Mouse (Mus musculus) midbrain, embryonic 15.5 days (tissue): ENCODE measurements around the gene Emp1. TPM values are rescaled to one million over a fixed set of nuclear protein-coding genes. Genes with fewer than 3 reads are reported as not detected.

Source experiments
- ATAC-seq: fragments of 200-750 bp; cut with Nextera tagmentation; replicated peaks from 2 replicates; pipeline ENCODE4 v1.8.0; 2017; ENCODE audit warnings: moderate TSS enrichment
- H3K27ac ChIP-seq: fragments of 300-500 bp; sonication (generic); 2 replicates; pipeline ENCODE4 v1.5.1; 2015; ENCODE audit warnings: mild to moderate bottlenecking, inconsistent platforms
- H3K27me3 ChIP-seq: fragments of 300-500 bp; sonication (generic); replicated peaks from 2 replicates; pipeline ENCODE4 v1.6.1; 2015; ENCODE audit warnings: inconsistent platforms
- H3K36me3 ChIP-seq: fragments of 300-500 bp; sonication (generic); replicated peaks from 2 replicates; pipeline ENCODE4 v1.6.1; 2015; ENCODE audit warnings: inconsistent platforms
- H3K4me1 ChIP-seq: fragments of 300-500 bp; sonication (generic); 2 replicates; pipeline ENCODE4 v1.6.1; 2015; ENCODE audit warnings: inconsistent platforms
- H3K4me2 ChIP-seq: fragments of 300-500 bp; sonication (generic); 2 replicates; pipeline ENCODE4 v1.6.1; 2015; ENCODE audit warnings: inconsistent platforms, mild to moderate bottlenecking, moderate library complexity
- H3K4me3 ChIP-seq: fragments of 300-500 bp; sonication (generic); 2 replicates; pipeline ENCODE4 v1.5.1; 2015; ENCODE audit warnings: mild to moderate bottlenecking, inconsistent platforms
- H3K9ac ChIP-seq: fragments of 300-500 bp; sonication (generic); 2 replicates; pipeline ENCODE4 v1.6.1; 2015; ENCODE audit warnings: mild to moderate bottlenecking, inconsistent platforms
- H3K9me3 ChIP-seq: fragments of 300-500 bp; sonication (generic); 2 replicates; pipeline ENCODE4 v1.6.1; 2016; ENCODE audit warnings: inconsistent platforms
- WGBS: fragments of 180-500 bp; shearing (Covaris S2); methylation state at CpG from one replicate; pipeline ENCODE4 v1.1.7; 2015; ENCODE audit warnings: mixed read lengths; 5-methylcytosine and 5-hydroxymethylcytosine counted together
- polyA plus RNA-seq: library from polyadenylated mRNA; unstranded; fragments of >200 nt; fragmentation: Nextera tagmentation; extraction: Ambion mirVana; gene quantifications from 2 replicates; pipeline ENCODE4 v1.2.1, GENCODE M21; 2015

Emp1 gene
- polyA plus RNA-seq, result 7.3 and 7.6 TPM in 2 replicates

DNA sequence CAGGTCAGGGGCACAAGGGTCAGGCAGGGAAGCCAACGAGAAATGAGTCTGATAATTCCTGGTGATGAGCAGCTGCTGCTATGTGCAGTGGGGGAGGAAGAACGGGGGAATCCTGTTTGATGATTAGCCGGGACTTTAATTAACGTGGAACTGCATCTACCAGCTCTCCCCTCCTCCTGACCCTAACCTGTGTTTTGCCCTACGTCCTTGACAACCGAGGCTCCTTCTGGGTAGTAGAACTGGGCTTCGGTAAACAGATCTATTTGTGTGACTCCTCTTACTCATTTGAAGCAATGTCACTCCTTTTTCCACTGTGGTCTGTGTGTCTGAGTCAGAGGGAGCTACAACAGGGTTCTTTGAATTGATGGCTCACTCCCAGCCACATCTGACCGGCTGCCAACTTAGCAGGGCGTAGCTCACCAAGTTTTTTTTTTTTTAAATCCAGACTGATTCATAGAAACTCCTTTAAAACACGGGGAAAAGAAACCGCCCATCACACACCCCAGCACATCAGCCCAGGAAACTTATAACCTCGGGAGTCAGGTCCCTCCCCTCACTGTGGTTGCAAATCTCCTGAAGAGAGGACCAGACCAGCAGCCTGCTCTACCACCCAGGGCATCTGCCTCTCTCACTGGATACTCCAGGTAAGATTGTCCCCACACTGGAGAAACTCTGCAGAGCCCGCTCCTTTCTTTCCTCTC lies at the start of gene Emp1:
Gene Emp1, plus strand, starts transcription at position 87 of the 701 bp plus-strand sequence.
- 36% methylated on average over 13 of the region's 13 CpGs for WGBS
- Histone ChIP-seq H3K4me3 (0 out of 2 replicates have a peak within 1 kb of the TSS, but pooled peaks have one; percentile 2), H3K9ac (no peak within 1 kb of the TSS), H3K27me3 (no peaks in the 10 kb centered on the region), H3K27ac (no peak within 1 kb of the TSS; the same call in 1 of the 2 replicates), H3K36me3 (no peaks in the 10 kb centered on the region), H3K4me1 (peaks cover 9% of the 10 kb centered on the region; the same call in 1 of the 2 replicates), H3K9me3 (no peaks in the 10 kb centered on the region), H3K4me2 (0 out of 2 replicates have a peak within 1 kb of the TSS, but pooled peaks have one; percentile 9)
- 0 out of 2 replicates have a peak, but pooled peaks have one; percentile 24 for ATAC-seq

DNA sequence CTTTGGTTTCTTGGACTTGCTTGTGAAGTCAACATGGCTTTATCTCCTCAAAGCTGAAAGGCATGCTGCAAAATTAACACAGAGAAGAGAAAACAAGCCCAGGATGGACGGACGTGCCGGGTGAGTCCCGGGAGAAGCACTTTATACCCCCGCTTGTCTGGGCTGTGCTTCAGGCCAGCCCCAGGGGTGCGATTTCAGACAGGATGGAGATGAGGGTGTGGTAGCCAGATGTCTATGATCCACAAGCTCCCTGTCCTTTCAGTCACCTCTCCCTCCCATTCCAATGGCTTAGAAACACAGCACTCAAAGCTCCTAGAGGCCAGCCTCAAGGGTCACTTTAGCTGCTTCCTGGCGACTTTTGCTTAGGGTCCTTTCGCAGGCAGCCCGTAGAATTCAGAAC lies 48.4 kb upstream of the Emp1 start:
- ATAC-seq, result no peak
- H3K4me3 ChIP-seq, result no peak overlapping the region
- H3K9ac ChIP-seq, result no peak overlapping the region
- no peak overlapping the region for H3K4me2 ChIP-seq
- no peaks in the 10 kb centered on the region for H3K36me3 ChIP-seq
- 79% methylated on average over 9 of the region's 9 CpGs for WGBS
- no peaks in the 10 kb centered on the region for H3K27me3 ChIP-seq
- H3K9me3 ChIP-seq, result no peaks in the 10 kb centered on the region
- no peaks in the 10 kb centered on the region for H3K4me1 ChIP-seq
- H3K27ac ChIP-seq, result no peak overlapping the region

DNA sequence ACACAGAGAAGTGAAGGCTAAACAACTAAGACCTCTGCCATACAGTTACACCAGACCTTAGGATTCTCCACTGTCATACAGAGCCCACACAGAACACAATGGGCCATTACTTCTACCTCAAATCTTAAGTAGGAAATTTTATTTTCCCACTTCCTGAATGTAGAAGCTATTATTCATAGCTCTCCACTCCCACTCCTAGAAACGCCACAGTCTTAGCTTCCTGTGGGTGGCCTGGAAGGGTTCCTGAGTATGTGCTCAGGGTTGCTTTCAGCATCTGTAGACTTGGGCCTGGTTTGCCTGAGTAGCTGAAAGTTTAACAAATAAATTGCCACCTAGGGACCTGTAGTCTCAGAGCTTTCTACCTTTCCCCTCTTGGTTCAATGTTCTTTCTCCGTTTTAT lies 46.2 kb upstream of the Emp1 start:
- no peaks in the 10 kb centered on the region for H3K27me3 ChIP-seq
- ATAC-seq, result no peak

DNA sequence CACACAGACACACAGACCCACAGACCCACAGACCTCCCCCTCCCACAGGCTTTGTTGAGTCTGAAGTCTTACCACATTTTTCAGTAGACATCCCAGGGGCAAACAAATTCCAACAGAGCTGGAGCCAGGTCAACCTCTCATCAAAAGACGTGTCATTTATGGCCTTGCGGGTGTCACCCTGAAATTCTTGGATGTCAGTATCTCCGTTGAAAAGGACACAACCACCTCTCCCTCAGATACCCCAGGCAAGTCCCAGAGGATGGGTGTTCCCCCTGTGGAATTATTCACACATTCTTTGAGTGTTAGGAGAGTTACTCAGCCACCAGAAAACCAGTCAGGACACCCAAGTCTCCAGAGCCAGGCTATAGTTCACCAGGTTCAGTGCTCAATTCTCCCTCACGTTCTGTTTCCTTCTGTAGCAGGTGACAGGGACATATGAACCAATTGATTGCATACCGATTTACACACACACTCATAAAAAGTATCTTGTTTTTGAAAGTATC lies 42.9 kb upstream of the Emp1 start:
- H3K36me3 ChIP-seq, result no peaks in the 10 kb centered on the region
- H3K27me3 ChIP-seq, result no peaks in the 10 kb centered on the region
- H3K27ac ChIP-seq, result no peak overlapping the region
- H3K9ac ChIP-seq, result no peak overlapping the region
- no peaks in the 10 kb centered on the region for H3K9me3 ChIP-seq
- peaks cover 7% of the 10 kb centered on the region; the same call in 1 of the 2 replicates for H3K4me1 ChIP-seq
- 89% methylated on average over 5 of the region's 5 CpGs for WGBS
- no peak overlapping the region for H3K4me2 ChIP-seq
- ATAC-seq, result no peak
- H3K4me3 ChIP-seq, result no peak overlapping the region

More for the DNA sequence above, 46.2 kb upstream of the Emp1 start:
- Histone ChIP-seq H3K9me3 (no peaks in the 10 kb centered on the region), H3K36me3 (no peaks in the 10 kb centered on the region), H3K27ac (no peak overlapping the region), H3K4me2 (no peak overlapping the region), H3K4me3 (no peak overlapping the region), H3K4me1 (no peaks in the 10 kb centered on the region), H3K9ac (no peak overlapping the region)
- 83% methylated on average over 2 of the region's 2 CpGs for WGBS

DNA sequence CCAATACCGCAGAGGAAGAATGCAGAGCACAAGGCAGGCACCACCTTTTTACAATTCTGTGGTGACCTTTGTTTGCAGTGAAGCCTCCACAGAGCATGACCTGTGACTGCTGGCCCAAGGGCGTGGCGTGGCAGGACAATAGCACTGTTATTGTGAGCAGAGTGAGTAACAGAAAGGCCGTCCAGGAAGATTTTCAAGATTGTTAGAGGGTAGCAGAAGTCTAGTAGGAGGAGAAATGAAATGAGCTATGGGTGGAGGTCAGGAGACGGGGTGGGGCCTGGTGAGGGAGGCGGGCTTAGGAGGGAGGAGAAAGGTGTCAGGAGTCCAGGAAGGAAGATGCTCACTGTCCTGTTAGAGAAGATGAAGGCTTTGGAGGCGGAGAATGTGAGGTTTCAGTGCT lies 39.6 kb upstream of the Emp1 start:
- 77% methylated on average over 7 of the region's 7 CpGs for WGBS
- H3K36me3 ChIP-seq, result no peaks in the 10 kb centered on the region
- no peaks in the 10 kb centered on the region for H3K9me3 ChIP-seq
- H3K27me3 ChIP-seq, result no peaks in the 10 kb centered on the region
- no peak overlapping the region for H3K4me2 ChIP-seq
- no peak overlapping the region for H3K4me3 ChIP-seq
- no peak for ATAC-seq
- peaks cover 7% of the 10 kb centered on the region; the same call in 1 of the 2 replicates for H3K4me1 ChIP-seq
- H3K27ac ChIP-seq, result no peak overlapping the region
- no peak overlapping the region for H3K9ac ChIP-seq

DNA sequence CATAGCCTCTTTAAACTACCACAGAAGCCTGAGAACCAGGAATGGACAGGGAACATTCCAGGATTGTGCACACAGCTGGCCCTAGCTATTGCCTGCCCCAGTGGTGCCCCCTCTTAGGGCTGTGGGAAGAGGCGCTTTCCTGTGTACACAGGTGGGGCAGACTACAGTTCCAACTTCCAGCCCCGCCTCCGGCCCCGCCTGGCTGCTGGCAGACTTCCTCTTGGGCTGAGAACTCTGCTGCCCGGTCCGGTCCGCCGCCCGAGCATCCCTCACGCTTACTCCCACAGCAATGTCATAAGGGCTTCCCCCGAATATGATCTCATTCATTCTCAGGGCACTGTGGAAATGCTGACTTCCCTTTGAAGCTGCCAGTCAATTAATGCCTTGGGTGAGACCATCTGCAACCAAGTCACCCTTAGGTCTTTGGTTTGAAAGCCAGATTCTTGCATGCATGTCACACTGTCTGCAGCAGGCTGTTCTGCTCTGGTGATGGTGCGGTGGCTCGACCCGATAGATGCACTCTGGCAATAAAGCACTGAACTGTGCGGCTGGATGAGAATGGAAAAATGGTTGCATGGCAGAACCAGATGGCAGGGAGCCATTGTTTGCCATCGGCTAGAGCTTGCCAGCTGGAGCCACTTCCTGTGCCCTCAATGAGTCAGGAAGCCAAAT lies 38.9 kb upstream of the Emp1 start:
- Histone ChIP-seq H3K4me2 (no peak overlapping the region), H3K9ac (no peak overlapping the region), H3K27me3 (no peaks in the 10 kb centered on the region), H3K36me3 (no peaks in the 10 kb centered on the region), H3K27ac (no peak overlapping the region), H3K4me3 (no peak overlapping the region), H3K4me1 (peaks cover 7% of the 10 kb centered on the region; the same call in 1 of the 2 replicates), H3K9me3 (no peaks in the 10 kb centered on the region)
- WGBS, result 47% methylated on average over 16 of the region's 16 CpGs
- 0 out of 2 replicates have a peak, but pooled peaks have one; percentile 4 for ATAC-seq

DNA sequence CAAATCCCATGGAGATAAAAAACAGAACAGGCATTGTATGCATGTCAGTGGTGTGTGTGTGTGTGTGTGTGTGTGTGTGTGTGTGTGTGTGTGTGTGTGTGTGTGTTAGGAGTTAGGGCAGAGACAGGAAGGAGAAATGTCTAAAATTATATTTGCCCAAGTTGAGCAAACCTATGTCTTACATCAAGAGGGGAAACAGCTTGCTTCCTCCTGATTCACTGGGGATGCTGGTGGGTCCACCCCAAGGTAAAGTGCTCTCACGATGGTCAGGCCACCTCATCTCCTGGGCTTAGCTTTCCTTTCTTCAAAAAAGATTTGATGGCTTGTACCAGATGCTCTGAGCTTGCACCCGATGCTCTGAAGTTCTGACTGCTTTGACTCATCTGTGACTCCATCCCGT lies 38.2 kb upstream of the Emp1 start:
- H3K36me3 ChIP-seq, result no peaks in the 10 kb centered on the region
- H3K9ac ChIP-seq, result no peak overlapping the region
- 80% methylated on average over 3 of the region's 3 CpGs for WGBS
- H3K27me3 ChIP-seq, result no peaks in the 10 kb centered on the region
- no peak overlapping the region for H3K4me2 ChIP-seq
- H3K4me1 ChIP-seq, result peaks cover 7% of the 10 kb centered on the region; the same call in 1 of the 2 replicates
- no peaks in the 10 kb centered on the region for H3K9me3 ChIP-seq
- no peak overlapping the region for H3K4me3 ChIP-seq
- ATAC-seq, result no peak
- no peak overlapping the region for H3K27ac ChIP-seq

DNA sequence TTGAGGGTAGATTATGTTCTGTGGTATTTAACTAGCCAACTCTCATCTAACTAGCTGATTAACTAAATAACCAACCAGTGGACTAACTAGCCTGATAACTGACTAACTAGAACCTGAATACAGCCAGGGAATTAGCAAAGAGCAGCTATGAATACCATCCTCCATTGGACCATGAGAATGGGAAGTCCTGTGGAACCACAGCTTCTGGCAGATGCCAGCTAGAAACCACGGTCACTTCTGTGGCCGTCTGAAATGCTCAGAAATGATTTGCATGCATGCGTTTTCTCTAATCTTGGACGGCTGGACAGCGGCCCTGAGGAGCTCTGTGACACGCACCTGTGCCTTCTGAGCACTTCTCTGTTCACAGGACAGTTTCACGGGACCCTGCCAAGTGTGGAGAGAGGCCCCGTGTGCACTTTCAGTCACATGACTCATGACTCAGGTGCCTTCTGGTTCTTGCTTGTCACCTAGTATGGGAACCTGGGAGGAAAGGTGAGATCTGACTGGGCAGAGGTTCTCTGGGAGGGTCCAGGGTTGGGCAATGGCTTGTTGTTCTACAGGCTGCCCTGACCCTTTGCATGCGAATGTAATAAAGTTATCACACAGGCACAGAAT lies 37.6 kb upstream of the Emp1 start:
- 83% methylated on average over 9 of the region's 9 CpGs for WGBS
- Histone ChIP-seq H3K27me3 (no peaks in the 10 kb centered on the region), H3K36me3 (no peaks in the 10 kb centered on the region), H3K9ac (no peak overlapping the region), H3K4me1 (peaks cover 7% of the 10 kb centered on the region; the same call in 1 of the 2 replicates), H3K27ac (no peak overlapping the region), H3K4me3 (no peak overlapping the region), H3K9me3 (no peaks in the 10 kb centered on the region), H3K4me2 (no peak overlapping the region)
- ATAC-seq, result no peak

DNA sequence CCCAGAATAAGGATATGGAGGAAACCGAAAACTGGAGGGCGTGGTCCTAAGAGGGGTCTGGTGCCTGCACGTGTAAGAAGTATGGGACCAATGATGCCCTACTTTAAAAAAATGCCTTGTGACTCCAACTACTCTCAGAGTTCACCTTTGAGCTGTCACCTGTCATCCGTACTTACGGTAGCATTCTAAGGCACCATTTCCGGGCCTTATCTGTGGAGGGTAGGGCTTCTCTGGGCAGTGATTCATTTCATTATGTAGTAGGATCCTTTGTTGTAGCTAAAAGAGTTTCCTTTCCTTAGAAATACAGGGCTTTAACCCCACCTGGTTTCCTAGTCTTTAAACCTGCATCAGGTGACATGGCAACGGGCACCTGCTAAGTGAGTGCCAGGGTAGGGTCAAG lies 35.5 kb upstream of the Emp1 start:
- no peak overlapping the region for H3K9ac ChIP-seq
- WGBS, result 88% methylated on average over 7 of the region's 7 CpGs
- no peaks in the 10 kb centered on the region for H3K27me3 ChIP-seq
- H3K9me3 ChIP-seq, result no peaks in the 10 kb centered on the region
- H3K36me3 ChIP-seq, result no peaks in the 10 kb centered on the region
- no peak overlapping the region for H3K27ac ChIP-seq
- H3K4me3 ChIP-seq, result no peak overlapping the region
- ATAC-seq, result no peak
- peaks cover 7% of the 10 kb centered on the region; the same call in 1 of the 2 replicates for H3K4me1 ChIP-seq
- no peak overlapping the region for H3K4me2 ChIP-seq

DNA sequence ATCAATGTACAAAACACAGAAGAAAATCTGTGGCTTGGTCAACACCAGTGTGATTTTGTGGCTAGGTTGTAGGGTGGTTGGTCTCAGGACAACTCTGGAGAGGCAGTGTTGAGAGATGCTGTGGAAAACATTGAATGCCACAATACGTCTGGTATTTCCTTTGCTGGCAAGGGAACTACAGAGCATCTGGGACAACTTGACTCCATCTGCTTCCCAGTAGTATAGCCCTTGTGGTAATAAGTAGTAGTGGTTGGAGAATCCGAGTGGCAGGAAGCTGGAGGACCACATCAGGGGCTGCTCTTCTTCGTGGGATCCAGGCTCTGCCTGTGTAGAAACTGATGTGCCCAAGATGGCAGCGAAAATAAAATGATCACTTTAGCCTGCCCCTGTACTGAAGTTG lies 30.4 kb upstream of the Emp1 start:
- ATAC-seq, result no peak

DNA sequence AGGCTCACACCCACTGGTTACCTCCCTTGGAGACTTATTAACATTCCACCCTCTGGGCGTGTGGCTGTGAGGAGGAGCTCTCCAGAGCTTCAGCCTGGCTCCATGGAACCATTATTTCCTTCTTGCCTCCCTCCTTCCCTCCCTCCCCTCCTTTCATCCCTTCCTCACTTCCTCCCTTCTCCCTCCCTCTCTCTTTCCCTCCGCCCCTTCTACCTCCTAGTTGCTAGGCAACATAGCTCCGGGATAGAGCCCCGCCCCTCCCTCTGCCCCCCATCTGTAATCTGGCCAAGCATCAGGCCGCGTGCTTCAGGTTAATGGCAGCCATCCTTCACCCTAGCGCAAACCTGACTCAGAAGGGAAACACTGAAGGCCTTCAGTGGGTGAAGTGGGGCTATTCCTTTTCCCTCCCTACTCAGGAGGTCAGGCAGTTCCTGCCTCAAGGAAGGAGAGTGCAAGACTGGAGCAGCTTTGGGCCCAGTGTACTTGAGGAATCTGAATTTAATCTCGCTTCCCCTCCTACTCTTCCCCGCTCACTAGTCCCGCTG lies 29.5 kb upstream of the Emp1 start:
- Histone ChIP-seq H3K4me3 (no peak overlapping the region), H3K27ac (peak overlapping the region; percentile 68), H3K27me3 (no peaks in the 10 kb centered on the region), H3K9ac (no peak overlapping the region), H3K9me3 (no peaks in the 10 kb centered on the region), H3K4me1 (peaks cover 19% of the 10 kb centered on the region), H3K36me3 (no peaks in the 10 kb centered on the region), H3K4me2 (peak overlapping the region; percentile 30; the same call in 1 of the 2 replicates)
- ATAC-seq, result peak; percentile 67
- WGBS, result 9% methylated on average over 10 of the region's 10 CpGs

More for the DNA sequence above, 30.4 kb upstream of the Emp1 start:
- WGBS, result 87% methylated on average over 4 of the region's 4 CpGs
- H3K27ac ChIP-seq, result no peak overlapping the region
- no peaks in the 10 kb centered on the region for H3K27me3 ChIP-seq
- no peak overlapping the region for H3K4me3 ChIP-seq
- H3K9me3 ChIP-seq, result no peaks in the 10 kb centered on the region
- no peak overlapping the region for H3K4me2 ChIP-seq
- H3K4me1 ChIP-seq, result peaks cover 19% of the 10 kb centered on the region
- H3K36me3 ChIP-seq, result no peaks in the 10 kb centered on the region
- H3K9ac ChIP-seq, result no peak overlapping the region
